Mouse (Mus musculus) megakaryocyte progenitor cell, adult 5-6 weeks (primary cell): Measurements from ENCODE around the gene Ptprc. TPM values are rescaled to one million over a fixed set of nuclear protein-coding genes. Genes with fewer than 3 reads are reported as not detected.

Experiments
- ATAC-seq: replicated peaks from 2 replicates; pipeline ENCODE4 v1.8.0; 2016; ENCODE audit warnings: mild to moderate bottlenecking, moderate TSS enrichment, inconsistent platforms; ENCODE audit not compliant: poor library complexity
- total RNA-seq, 2 experiments: library from RNA; stranded (forward) in 1 of 2; stranded (reverse) in 1 of 2; fragments of 157-497, 149-512 nt in 1 of 2; fragments of 200-1000 nt in 1 of 2; gene quantifications; 2 replicates each; pipeline versions ENCODE4 v1.2.3 to v1.2.4; 2015 to 2017

Ptprc gene
- total RNA-seq (2015), result 125 and 141 TPM in 2 replicates
- total RNA-seq (2017), result 142 and 173 TPM in 2 replicates

DNA sequence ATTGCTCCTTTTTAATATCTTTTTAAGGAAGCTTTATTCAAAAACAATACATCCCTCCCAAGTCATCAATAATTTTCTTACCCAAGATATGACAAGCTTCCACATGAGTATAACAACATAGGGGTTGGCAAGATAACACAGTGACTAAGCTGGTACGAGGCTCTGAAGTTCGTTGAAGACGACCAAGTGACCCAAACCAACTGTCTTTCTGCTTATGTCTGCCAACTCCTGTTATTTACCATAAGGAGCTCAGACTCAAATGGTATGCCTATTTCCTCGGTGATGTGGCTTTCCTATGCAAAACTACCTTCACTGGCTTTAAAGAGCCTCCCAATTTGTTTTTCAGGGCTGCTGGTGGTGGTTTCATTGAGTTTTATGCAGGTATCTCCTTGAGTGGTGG is at the start of gene Ptprc:
Ptprc (minus strand) TSS at position 215 of the 400 bp plus-strand sequence.
- peak; percentile 61 for ATAC-seq

GRCm38 (mm10) chr1:138214736-138215458 is 39.4 kb upstream of the Ptprc start:
- ATAC-seq, result no peak

DNA sequence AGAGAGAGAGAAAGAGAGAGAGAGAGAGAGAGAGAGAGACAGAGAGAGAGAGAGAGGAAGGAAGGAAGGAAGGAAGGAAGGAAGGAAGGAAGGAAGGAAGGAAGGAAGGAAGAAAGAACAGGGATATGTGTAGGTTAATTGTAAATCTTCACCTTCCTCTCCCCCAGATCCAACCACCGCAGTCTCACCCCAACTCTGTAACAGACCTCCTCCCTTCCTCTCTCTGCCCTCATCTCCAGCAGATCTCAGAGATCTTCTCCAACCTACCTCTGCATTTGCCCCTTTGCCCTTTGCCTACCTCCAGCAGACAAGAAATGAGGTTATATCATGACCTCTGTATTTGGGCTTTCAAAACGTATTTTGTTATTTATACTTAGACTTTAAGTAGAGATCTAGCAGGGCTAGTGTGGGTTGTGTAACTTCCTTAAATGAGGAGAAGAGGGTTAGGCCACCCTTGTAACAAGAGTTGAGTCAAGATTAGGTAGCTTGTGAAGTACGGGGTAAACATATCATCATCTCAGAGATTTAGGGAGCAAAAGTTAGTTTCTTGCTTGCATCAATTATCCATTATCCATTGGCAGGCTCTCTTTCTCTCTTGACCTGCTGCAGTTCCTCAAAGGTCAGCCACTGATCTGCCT is 35.0 kb upstream of the Ptprc start:
- peak; percentile 84 for ATAC-seq

- no peak for ATAC-seq
Observed at GRCm38 (mm10) chr1:138209751-138210150, 34.2 kb upstream of the Ptprc start.

DNA sequence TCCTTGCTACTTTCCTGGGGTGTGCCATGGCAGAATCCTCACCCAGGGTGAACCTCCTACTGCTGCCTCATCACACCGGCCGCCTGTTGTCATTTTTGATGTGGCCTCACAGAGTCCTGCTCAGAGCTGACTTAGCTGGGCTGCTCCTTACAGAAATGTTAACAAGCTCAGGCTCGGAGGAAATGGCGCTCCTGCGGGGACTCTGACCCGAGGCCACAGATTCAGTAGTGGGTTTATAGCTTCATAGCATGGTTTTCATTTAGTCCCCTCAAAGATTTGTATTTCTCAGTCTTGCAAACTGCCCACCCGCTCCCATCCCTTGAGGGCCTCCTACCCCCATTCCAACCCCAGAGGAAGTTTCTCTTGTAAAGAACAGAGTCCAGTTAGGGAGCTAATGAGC is 30.5 kb upstream of the Ptprc start:
- no peak for ATAC-seq

DNA sequence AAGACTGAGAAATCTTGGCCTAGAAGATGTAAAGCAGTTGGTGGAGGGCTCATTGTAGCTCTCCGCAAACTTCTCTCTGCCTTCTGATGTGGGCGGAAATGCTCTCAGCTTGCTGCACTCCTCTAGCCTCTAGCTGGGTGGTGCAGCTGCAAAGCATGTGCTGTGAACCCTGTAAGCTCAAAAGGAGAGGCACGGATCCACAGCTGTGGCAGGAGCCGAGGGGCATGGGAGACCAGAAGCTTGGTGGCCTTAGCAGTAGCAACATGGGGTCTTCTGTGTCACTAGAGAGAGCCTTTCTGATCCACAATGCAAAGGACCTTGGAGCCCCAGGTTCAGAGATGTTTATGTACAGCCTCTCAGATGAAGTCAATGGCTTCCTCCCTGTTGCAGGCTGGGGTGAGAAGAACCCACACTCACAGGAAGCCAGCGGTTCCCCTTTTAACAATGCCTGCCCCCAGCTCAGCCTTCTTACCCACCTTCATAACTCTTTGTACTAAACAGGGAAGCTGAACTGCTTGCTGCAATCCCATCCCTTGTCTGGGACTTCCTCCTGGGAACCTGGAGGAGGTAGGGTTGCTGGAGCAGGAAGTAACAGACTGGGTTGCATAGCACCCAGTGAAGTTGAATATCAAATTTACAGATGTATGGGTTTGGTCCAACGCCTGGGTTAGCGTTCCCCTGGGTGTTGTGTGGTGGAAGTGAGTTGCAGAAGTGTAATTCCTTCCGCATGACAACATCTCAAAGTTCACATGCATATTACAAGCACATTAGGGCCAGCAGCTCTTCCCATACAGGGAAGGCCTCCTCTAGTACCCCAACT is 16.4 kb upstream of the Ptprc start:
- ATAC-seq, result peak; percentile 94

DNA sequence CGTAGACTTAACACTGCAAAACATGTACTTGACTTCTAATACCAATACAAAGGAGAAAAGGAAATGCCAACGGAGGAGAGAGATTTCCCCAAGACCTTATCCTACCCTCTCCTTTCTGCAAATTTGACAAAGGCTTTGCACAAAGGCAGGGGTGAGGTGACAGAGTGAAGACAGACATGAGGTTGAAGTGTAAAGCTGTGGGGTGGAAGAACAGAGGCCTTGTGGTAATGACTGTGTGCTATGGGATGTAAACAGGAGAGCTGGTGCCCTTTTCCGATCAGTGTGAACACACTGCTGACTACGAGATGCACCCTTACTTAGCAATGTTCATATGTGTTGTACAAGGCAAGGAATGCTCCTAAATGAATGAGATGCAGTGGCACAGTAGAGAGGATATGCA is 12.6 kb upstream of the Ptprc start:
- ATAC-seq, result no peak

DNA sequence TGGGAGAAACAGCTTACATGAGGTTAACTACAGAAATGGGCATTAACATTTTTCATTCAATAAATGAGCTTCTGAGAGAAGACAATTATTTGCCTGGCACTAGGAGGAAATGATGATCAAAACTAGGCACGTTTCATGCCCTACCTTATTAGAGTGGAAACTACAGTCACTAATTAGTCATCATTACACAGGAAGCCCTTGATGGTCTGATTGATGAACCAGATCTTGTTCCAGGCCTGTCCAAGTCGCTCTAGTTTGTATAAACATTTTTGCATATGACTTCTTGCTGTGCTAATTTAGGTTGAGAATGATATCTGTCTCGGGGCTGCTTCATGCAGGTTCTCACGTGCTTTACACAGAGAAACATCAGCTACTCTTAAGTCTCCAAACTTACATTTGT is 10.4 kb upstream of the Ptprc start:
- ATAC-seq, result no peak

DNA sequence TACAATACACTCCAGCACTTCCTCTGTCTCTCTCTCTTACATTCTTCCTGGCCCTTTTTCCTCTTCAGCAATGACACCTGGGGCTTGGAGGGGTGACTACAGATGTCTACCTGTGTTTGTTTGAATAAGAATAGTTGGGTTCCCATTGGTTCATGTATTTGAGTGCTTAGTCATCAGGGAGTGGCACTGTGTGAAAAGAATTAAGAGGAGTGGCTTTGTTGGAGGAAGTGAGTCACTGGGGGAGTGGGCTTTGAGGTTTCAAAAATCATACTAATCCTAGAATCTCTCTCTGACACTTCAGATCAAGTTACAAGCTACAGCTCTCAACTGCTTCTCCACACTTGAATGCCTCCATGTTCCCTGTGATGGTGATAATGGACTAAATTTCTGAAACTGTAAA is 4.6 kb upstream of the Ptprc start:
- no peak for ATAC-seq

DNA sequence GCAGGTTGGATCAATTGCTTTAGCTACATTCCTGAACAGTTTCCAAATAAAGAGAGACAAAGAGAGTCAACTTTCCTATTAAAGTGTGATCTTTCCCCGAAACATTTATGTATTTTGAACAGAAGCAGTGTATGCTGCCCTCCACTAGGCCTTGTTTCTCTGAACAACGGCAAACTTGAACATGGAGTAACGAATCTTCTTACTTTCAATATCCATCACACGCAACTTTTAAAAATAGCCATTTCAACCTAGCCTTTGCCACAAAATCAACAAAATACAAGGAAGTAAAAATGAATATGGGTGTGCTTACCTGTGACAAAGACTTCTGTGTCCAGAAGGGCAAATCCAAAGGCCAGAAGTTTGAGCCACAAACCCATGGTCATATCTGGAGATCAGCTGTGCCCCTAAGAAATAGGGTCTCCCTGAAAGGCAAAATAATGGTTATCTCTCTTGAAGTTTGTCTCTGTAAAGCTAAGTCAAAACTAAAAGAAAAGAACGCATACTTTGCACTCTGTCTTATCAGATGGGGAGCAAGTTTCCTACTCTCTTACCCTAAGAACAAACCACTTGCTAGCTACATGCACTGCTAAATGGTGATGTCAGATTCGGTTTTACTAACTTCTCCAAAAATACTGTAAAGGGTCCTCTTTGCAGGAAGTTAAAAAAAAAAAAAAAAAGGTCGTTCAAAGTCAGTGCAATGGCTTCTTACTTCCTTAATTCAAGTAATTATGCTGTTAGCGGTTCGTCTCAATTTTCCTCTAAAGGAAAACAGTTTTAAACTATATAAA is 609 bp downstream of the Ptprc start:
- peak; percentile 76 for ATAC-seq

- ATAC-seq, result 0 out of 2 replicates have a peak, but pooled peaks have one; percentile 5
Observed at GRCm38 (mm10) chr1:138174143-138174542, 1.4 kb downstream of the Ptprc start.

GRCm38 (mm10) chr1:138173669-138174068 is 1.8 kb downstream of the Ptprc start:
- no peak for ATAC-seq

DNA sequence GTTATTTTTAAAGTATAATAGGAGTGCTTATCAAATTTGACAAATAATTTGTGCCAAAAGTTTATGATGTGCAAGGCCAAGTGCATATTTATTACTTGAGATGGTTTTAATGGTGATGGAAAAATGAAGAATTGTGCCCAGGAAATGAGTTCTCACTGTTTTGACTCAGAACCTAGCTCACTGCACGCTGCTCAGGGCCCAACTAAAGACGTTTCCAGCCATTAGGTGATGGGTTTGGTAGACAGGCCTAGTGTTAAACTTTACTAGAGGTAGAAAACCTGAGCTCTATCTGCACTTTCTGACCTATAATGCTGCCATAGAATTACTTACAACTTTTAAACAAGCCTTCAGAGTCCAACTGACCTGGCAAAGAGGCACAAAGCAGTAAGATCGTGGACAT is 3.0 kb downstream of the Ptprc start:
- ATAC-seq, result no peak

DNA sequence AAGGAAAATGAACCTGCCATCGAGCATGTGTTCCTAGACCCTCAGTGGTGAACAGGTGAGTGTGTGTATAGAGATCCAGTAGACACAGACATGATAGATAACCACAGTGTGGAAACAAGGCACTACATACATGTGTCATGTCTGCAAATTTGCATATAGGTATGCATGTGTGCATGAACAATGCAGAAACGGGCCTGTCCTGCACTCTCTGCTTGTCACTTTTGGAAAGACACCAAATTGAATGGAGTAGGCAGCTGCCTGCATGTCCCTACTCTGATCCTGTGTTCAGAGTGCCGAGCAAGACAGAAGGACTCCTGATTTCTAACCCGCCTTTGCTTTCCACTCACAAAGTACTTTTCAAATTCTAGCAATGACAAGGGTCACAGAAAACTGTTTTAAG is 3.4 kb downstream of the Ptprc start:
- ATAC-seq, result no peak

GRCm38 (mm10) chr1:138166233-138166771 is 9.2 kb downstream of the Ptprc start:
- no peak for ATAC-seq

GRCm38 (mm10) chr1:138162638-138163037 is 12.9 kb downstream of the Ptprc start:
- peak; percentile 29 for ATAC-seq

GRCm38 (mm10) chr1:138158921-138159320 is 16.6 kb downstream of the Ptprc start:
- ATAC-seq, result peak; percentile 84

- ATAC-seq, result no peak
Observed at GRCm38 (mm10) chr1:138158236-138158635, 17.3 kb downstream of the Ptprc start.

GRCm38 (mm10) chr1:138157709-138158108 is 17.8 kb downstream of the Ptprc start:
- ATAC-seq, result no peak

GRCm38 (mm10) chr1:138157008-138157407 is 18.5 kb downstream of the Ptprc start:
- ATAC-seq, result no peak
